Mouse (Mus musculus): ENCODE results near the gene Igfbp5.

The Igfbp5 gene

DNA sequence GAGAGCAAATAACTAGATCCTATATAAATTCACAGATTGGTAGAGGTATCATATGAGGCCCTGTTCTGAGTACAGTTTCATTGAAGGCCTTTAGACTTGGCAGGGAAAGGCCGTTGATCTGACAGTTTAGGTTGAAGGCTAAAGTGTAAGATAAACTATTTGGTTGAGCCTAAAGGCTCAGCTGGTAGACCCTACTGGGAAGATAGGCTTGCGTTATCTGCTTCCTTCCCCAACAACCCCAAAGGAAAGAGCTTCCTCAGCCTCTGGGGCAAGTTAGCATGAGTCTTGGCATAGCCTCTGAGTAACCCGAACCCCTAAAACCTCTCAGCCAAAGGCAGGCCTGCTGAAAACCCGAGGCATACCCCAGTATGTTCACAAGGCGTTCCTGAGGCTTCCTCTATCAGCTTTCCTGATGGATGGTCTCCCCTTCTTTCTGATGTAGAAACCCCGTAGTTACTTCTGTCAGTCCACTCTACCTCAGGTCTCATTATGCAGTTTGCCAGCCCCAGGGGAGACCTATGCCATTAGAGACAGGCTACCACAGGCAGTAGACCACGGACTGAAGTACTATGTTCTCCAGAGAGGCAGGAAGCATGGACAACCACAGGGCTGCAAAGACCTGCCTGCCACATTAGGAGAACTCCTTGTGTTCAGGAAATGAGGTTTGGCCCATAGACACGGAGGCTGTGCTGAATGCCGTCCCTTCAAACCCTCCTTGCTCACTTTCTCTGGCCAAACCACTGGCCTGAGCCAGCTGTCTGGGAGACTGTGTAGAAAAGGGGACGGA is 6.1 kb downstream of the Igfbp5 start:
- DNase-seq: peak; percentile 16

DNA sequence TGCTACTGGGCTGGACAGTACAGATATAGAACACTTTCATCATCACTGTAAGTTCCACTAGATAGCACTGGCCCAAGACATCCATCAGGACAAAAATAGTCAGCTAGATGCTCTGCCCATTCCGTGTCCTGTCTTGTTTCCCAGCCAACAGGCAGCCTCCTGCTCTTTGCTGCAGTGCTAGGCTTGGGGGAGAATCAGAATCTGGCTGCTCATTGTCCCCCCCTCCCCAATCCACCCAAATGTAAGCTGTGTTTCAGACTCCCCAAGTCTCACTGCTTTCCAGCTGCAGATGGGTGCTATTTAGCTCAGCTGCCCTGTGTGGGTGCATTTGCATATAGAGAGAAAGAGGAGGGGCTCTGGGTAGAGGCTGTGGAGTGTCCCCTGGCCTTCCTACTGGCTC is 7.3 kb downstream of the Igfbp5 start:
- DNase-seq: peak; percentile 28

DNA sequence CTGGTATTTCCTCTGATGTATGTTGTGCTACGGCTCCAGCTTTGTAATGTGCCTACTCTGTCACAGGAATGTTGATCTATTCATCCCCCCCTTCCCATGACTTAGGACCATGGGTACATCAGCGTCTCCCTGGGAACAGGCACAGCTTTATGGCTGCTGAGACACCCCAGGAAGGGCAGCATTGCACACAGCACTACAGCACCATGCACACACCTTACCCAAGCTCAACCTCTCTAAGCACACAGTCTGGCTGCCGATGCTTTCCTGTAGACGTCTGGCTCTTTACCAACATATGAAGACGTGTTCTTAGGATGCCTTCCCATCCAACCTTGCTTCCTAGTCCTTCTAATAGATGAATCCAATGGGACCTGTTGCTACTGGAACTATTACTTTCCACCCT is 8.3 kb downstream of the Igfbp5 start:
- DNase-seq: peak; percentile 18

DNA sequence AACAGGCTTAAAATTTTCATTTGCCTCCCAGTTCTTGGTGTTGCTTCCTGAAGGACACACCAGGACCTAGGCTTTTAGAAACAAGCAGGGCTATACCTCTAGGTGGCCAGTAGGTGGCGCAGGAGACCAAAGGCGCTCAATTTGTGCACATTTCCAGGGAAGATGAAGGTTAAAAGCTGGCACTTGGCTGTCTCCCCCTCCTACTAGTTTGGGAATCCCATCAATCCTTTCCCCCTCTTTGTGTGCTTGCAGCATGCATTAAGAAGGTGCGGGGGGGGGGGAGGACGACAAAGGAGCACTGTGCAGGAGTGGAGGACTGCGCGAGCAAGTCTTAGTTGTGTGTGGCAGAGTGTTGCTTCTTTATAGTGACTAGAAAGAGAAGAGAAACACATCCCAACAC is 8.8 kb downstream of the Igfbp5 start:
- DNase-seq: peak; percentile 80

DNA sequence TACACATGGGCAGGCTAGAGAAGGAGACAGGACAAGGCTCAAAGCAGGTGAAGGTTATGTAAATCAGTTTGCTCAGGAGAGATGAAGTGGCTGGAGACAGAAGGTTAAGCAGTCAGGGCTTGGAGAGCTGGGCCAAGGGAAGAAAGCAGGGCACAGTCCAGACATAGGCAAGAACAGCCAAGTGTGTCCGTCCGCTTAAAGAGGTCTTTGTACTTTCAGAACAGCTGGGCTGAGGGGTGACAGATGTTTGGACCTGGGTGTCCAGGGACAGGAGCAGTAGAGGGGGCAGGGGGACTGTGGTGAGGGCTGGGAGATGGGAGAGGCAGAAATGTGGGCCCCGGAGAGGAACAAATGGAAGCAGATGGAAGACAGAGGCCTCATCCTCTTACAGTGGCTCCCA is 10.4 kb downstream of the Igfbp5 start:
- peak; percentile 12 for DNase-seq

DNA sequence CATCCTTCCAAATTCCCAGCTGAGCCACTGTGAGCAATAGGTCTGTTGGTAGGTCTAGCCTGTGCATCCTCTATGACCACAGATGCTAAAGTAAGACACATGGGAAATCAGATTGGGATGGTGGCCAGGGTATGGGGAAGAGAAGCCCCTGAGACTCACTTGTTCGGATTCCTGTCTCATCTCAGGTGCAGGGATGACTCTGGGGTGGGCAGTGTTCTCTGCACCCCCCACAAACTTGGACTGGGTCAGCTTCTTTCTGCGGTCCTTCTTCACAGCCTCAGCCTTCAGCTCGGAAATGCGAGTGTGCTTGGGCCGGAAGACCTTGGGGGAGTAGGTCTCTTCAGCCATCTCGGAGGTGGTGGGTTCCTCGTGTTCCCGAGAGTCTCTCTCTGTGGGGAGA is 11.0 kb downstream of the Igfbp5 start:
- DNase-seq: no peak

DNA sequence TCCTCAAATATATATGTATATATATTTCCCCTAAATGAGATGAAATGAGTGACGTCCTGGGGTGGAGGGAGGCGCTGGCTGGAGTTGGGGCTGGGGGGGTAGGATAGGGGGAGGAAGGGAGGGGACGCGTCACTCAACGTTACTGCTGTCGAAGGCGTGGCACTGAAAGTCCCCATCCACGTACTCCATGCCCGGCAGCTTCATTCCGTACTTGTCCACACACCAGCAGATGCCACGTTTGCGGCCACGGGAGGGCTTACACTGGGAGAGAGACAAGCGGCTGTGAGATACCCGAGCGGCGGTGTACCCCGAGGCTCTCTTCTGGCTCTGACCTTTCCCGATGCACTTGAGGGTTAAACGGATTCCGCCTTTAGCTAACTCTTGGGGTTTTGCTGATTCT is 12.4 kb downstream of the Igfbp5 start:
- DNase-seq: no peak

DNA sequence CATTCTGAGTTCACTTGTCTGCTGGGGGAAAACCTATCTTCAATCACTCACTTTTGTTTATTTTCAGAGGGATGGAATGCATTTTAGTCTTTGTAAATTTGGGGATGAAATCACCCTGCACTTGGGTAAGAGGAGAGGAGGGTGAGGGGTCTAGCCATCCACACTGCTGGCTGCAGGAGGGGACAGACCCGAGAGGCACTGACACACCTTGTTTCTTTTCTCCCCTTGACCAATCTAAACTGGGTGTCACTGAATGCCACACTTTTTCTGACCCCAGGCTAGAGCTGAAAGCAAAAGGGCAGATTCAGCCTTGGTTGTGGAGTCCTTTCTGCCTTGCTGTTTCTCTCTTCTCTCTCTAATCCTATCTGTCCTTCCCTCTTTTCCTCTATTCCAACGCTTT is 13.0 kb downstream of the Igfbp5 start:
- no peak for DNase-seq

DNA sequence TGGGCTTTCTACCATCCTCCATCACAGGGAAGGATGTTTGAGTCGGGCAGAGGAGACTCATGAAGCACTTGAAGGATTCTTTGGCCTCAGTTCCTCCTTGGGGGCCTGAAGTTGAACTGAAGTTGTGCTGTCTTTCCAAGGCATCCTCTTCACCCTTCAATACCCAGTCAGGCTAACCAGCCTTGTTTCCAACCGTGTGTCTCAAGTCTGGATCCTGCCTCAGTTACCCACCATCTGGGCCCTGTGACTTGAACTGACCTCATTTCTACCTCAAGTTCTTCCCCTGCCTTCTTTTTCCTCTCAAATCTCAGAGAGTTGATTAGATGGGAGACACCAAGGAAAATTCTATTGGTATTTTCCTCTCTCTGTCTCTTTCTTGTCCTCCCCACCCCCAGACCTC is 14.2 kb downstream of the Igfbp5 start:
- no peak for DNase-seq

DNA sequence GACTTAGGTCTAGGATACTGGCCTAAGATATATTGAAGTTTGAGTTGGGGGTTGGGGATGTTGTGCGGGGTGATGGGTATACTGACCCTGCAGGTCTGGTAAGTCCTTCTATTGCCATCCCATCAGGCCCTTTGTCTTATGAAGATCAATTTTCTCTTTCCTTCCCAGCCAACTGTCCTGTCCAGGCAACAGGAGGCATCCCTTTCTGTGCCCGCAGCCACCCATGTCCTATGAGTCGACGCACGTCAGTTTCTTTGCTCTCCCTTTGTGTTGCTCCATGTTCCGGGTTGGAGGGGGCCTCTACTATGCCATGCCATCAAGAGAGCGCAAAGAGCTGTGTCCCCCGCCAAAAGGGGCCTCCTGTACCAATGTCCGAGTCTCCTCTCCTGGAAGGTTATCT is 14.7 kb downstream of the Igfbp5 start:
- no peak for DNase-seq

DNA sequence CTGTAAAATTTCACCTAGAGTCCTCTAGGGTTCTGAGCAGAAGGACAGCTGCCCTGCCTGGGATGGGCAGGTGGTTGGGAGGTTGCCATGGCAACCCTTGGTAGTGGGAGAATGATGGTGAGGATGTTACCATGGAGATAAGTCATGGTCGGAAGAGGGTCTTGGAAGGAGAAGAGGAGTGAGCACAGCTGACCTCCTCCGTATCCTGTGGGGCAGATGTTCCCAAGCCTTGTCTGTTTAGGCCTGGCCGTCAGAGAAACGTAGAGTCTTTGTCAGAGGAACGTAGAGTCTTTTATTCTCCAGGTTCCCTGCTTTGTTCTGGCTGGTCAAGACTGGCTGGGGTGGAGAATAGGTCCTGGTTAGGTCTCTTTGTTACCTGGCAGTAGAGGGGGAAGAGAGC is 15.8 kb downstream of the Igfbp5 start:
- DNase-seq: no peak

DNA sequence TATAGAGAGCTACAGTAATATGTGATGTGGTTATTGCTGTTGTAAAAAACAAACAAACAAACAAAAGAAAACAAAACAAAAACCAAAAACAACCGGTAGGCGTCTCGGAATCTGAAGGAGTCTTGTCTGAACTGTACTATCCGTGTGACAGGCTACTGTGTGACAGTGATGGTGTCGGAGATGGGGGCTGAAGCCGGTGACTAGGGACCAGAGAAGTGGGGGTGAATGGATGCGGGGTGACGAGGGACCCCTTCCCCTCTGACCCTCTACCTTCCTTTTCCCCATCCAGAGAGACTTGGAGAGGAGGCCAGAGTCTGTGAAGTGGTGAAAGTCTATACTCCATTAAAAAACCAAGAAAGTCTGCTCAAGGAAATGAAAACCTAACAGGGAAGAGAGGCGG is 16.4 kb downstream of the Igfbp5 start:
- DNase-seq: no peak

DNA sequence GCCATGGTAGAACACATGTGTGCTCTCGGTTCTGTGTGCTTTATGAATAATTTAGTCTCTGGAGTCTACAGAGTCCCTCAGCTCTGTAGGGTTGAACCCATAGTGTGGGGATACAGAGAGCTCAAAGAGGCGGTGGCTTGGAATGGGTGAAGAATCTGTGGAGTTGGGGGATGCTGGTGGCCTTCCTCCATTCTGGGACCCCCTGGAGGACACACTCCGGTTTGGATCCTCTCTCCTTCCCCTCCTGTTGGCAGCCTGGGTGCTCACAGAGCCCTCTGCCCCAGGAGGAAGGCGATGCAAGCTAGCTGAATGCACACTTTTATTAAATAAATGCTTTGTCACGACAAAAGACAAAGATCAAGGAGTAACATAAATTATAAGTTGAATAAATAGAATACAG is 17.1 kb downstream of the Igfbp5 start:
- DNase-seq: no peak

DNA sequence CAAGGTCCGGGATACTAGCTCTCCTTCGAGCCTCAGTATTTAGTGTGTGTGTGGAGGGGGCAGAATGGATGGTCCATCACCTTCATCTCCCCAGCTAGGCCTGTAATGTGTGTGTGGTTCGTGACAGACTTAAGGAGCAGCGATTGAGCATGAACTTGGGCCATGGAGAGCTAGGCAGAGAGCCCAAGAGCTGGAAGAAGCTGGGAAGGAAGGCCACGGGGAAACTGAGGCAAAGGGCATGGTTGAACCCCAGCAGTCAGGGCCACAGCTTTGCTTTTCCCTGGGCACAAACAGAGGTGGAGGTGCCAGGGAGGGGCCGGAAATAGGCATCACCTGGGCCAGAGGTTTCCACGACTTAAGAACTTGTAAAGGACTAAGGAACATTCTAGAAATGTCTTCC is 17.5 kb downstream of the Igfbp5 start:
- no peak for DNase-seq

DNA sequence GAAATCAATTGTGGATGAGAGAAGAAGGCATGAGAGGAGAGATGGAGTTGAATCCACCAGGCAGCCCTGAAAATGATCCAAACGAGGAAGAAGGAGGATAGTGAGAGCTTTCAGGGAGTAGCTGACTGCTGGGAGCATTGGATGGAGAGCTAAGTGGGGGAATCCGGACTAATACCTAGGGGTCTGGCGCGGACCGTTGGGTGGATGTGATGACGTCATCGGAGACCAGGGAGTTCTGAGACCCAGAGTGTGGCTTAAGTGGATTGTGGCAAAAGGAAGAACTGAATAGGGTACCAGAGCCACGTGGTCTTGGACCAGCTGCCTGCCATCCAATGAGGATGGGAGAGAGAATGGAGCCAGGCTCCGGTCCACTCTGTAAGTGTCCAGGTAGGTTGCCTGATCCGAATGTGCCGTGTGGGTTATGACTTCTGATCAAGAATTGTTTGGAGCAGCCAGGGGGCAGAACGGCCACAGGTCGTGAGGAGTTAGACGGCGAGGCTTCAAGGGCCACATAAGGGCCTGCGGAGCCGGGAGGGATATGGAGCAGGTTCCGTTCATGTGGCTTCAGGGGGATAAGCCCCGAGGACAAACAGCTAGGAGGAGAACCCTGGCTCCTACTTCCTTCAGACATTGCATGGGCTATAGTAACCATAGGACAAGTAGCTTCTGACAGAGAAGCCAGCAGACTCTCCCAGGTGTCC is 18.3 kb downstream of the Igfbp5 start:
- DNase-seq: no peak

DNA sequence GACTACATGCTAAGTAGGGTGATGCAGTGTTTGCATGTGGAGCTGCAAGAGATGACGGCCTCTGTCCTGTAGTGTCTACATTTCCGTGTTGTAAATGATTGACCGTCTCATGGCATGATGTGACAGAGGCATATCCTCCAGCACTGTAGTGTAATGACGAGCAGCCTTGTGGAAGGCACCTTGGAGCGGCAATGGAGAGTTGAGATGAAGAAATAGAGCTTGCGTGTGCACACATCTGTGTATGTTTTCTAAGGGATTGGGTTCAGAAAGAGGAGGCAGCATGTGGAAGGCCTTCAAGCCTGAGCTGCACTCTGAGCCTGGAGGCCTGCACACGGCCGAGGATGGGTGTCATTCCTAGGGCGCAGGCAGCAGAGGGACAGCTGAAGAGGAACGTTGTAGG is 19.0 kb downstream of the Igfbp5 start:
- no peak for DNase-seq

DNA sequence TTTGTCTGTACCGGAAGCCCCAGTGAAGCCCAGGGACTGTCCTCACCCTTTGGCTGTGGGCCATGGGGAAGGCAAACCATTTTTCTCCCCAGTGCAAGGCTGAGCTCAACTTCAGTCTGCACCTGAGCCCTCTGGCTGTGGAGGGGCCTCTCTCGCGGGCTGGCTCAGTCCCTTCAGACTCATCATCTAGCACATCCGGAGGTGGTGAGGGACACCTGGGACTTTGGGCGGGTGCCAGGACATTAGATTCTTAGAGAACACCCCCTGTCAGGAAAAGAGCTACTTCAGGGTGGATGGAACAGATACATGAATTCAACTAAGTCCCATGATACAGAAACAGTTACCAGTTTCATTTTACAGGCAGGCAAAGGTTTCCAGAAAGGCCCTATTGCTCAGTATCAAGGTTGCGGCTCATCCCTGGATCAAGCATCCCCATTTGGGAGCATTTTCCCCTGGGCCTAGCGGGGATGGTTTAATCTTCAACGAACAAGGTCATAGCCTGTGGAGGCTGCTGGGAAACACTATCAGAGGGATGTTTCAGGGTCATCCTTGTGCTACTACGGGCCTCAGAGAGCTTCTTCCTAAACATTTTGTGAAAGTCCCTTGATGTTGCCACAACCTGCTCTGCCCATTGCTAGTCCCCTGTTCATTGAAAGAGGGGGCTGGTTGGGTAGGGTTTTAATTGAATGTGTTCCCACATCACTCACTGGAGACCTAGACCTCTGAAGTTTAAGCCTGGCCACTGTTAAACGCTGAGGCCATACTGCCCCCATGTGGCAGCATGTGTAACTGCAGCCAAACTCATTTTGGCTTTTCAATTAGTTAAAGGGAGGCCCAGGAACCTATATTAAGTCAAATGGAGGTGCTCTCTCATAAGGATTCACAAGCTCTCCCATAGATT is 20.1 kb downstream of the Igfbp5 start:
- peak; percentile 40 for DNase-seq

DNA sequence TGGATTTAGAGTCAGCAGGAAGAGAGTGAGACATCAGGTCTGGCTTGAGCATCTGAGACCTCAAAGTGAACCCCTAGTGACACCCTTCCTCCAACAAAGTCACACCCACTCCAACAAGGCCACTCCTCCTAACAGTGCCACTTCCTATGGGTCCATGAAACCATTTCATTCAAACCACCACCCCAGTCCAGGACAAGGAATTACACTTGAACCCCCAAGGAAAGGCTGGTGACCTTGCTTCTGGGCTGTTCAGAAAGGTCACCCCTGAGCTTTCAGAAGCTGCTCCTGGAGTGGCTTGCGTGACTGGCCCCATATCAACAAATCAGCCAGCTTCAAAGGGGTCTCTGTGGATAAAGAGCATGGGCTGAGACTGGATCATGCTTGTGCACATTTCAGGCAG is 20.9 kb downstream of the Igfbp5 start:
- DNase-seq: no peak

DNA sequence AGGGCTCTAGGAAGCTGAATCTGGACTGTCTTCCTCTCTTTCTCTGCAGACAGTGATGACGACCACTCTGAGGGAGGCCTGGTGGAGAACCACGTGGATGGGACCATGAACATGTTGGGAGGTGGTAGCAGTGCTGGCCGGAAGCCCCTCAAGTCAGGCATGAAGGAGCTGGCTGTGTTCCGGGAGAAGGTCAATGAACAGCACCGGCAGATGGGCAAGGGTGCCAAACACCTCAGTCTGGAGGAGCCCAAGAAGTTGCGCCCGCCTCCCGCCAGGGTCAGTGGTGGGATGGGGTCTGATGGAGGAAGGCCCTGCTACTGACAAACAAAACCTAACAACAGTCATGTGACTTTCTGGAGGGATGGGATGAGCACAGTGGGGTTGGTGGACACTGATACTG is 25.6 kb downstream of the Igfbp5 start:
- no peak for DNase-seq

DNA sequence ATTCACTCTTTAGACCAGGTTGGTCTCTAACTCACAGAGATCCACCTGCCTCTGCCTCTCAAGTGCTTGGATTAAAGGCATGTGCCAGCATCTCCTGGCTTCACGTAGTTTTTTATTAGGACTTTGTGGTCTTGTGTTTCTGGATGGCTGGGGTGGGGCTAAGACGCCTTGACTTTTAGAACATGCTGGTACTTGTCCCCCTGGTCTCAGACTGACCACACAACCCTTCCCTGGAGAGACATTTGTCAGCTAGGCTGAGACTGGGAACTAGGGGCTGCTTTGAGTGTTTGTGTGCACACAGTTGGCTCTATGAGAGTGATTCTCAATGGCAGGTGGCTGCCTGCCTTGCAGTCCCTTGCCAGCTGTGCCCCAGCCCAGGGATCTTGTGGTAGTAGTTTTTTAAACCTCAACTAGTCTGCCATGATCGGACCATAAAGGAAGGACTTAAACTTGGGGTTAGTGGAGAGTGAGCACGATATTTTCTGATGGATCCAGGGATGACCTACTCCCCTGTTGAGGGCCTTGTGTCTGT is 26.8 kb downstream of the Igfbp5 start:
- DNase-seq: no peak

DNA sequence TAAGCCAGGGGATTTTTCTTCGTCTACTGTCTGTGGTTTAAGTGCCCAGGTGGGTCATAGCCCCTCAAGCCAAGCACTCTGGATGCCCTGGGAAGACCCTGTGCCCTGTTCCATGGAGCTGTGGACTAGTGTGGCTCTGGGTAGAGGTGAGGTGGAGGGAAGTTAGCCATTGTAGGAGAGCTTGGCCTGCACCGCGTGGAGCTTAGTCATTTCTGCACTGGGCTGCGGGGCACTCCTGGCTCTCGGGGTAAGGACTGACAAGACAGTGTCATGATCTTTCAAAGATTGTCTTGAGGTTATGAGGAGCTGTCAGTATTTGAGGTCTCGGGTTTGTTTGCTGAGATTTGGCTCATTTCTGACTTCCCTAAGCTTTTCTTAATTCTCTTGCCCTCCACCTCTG is 30.0 kb downstream of the Igfbp5 start:
- DNase-seq: no peak

DNA sequence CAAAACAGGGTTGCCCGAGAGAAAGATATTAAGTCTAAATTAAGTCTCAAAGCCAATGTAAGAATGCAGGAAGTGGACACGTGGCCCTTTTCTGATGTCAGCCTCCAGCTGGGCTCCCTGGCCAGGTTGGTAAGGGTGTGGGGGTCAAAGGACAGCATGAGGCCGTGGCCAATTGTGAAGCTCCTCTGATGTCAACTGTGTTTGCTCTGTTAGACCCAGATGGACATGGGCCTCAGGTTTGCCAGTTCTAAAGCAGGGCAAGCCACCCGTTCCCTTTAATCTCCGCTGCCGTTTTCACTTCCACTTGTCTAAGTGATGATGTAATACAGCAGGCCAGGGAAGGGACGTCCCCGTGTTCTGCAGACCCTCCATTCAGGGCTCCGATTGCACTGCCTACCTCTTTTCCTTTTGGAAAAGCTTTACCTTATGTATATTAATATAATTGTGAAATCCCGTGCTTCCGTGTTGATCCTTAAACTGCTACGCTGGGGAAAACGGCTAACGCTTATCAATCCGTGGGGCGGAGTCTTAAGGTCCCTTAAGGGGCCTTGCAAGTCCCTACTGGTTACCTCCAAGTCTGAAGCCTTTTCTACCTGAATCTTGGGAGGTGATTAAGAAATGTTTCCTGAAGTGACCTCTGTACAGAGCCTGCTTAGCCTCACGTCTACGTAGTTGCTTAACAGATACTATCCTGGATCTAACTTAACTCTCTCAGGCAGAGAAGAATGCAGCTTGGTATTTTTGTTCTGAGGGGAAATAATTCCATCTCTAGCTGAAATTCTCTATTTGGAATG is 31.8 kb downstream of the Igfbp5 start:
- DNase-seq: no peak

DNA sequence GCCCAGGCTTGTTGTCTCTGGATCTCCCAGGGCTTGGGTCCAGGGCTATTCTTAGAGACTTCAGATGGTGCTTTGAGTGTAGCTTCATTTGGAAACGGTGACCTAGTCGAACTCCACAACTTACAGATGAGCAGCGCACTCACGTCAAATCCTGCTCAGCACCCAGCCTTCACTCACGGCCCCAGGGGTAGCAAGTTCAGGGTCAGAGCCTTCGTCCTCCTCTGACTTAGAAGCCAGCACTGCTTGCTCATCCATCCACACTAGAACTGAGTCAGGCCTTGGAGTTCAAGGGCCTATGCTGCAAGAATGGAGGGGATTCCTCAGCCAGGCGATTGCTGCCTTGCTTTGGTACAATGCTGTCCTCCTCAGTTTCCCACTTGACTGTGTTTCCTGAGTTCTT is 34.9 kb downstream of the Igfbp5 start:
- no peak for DNase-seq

Data from cerebellum, adult 9-11 months (tissue).